Mouse (Mus musculus) E14TG2a.4 (cell line): ENCODE measurements around the gene Cyfip2.

Experiments
- CTCF ChIP-seq: conservative IDR thresholded peaks from 2 replicates; pipeline ENCODE4 v1.5.1; 2014; ENCODE audit warnings: low read length
- NANOG ChIP-seq: IDR thresholded peaks from 2 replicates; pipeline ENCODE4 v1.6.1; 2014; ENCODE audit warnings: borderline replicate concordance, low read length, mixed read lengths

DNA sequence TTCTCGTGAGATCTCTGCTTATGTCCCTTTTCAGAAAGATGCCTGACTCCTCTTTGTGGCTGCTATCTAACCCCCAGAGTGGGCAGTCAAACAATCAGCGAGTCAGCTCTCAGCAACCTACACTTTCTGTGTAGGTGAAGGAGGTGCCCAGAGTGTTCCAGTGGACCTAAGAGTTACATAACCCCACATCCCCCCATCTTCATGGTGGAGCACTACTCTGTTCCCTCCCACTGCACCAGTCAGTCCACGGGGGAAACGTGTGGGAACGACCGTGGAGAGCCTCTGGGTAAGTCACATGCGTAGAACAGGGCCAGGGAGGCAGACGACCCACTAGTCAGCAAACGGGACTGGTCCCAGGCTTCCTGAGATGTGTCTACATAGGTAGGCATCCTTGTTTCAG lies 93.3 kb downstream of the Cyfip2 start:
- TF ChIP-seq CTCF (no peak), NANOG (no peak)
